In genomic region chr19:5730314-5731186, GRCm38 (mm10) we compare ENCODE assay signal across 8 mouse cellular contexts. TPM values are rescaled to one million over a fixed set of nuclear protein-coding genes. Genes with fewer than 3 reads are reported as not detected.
DNase-seq lines count a peak whose midpoint lies in the region; ATAC-seq and TF ChIP-seq lines count a peak whose summit lies in the region.

No protein-coding gene starts in this region.

- H3K27me3 ChIP-seq in megakaryocyte, embryonic 14.5 days (replicated peaks): peaks cover 15% of the 10 kb centered on the region
- H3K27me3 ChIP-seq in embryonic facial prominence, embryonic 10.5 days (replicated peaks; ENCODE audit: low read depth, poor library complexity, severe bottlenecking): peaks cover 16% of the 10 kb centered on the region
- peaks cover 15% of the 10 kb centered on the region for H3K27me3 ChIP-seq in hindbrain, embryonic 13.5 days
- H3K27me3 ChIP-seq in liver, postnatal 0 days (ENCODE audit: insufficient read depth, low read length): no peaks in the 10 kb centered on the region

- H3K4me2 ChIP-seq in hindbrain, embryonic 13.5 days: peak overlapping the region; percentile 99
- H3K4me2 ChIP-seq in liver, postnatal 0 days (ENCODE audit: low read depth, low read length): peak overlapping the region; percentile 95

- 75% methylated on average over 29 of the region's 29 CpGs for WGBS in embryonic facial prominence, embryonic 10.5 days
- WGBS in hindbrain, embryonic 13.5 days: 78% methylated on average over 29 of the region's 29 CpGs
- 75% methylated on average over 29 of the region's 29 CpGs for WGBS in liver, postnatal 0 days (ENCODE audit: insufficient replicate concordance)

- H3K9ac ChIP-seq in hindbrain, embryonic 13.5 days: peak overlapping the region; percentile 84
- peak overlapping the region; percentile 67 for H3K9ac ChIP-seq in liver, postnatal 0 days (replicated peaks)

- no peak for ATAC-seq in megakaryocyte, adult 5-6 weeks (ENCODE audit: poor library complexity, severe bottlenecking)
- ATAC-seq in hindbrain, embryonic 13.5 days (ENCODE audit: low FRiP score): no peak
- no peak for ATAC-seq in liver, postnatal 0 days
- no peak for ATAC-seq in monocyte, adult 5-6 weeks (replicated peaks; ENCODE audit: insufficient number of reproducible peaks, low FRiP score, low TSS enrichment, poor library complexity, severe bottlenecking)

- peaks cover 61% of the 10 kb centered on the region for H3K4me1 ChIP-seq in megakaryocyte, embryonic 14.5 days
- H3K4me1 ChIP-seq in embryonic facial prominence, embryonic 10.5 days: peaks cover 57% of the 10 kb centered on the region
- H3K4me1 ChIP-seq in hindbrain, embryonic 13.5 days (replicated peaks): peaks cover 54% of the 10 kb centered on the region
- H3K4me1 ChIP-seq in liver, postnatal 0 days (ENCODE audit: insufficient read depth): peaks cover 40% of the 10 kb centered on the region

- no peaks in the 10 kb centered on the region for H3K9me3 ChIP-seq in megakaryocyte, embryonic 14.5 days
- no peaks in the 10 kb centered on the region for H3K9me3 ChIP-seq in embryonic facial prominence, embryonic 10.5 days
- no peaks in the 10 kb centered on the region for H3K9me3 ChIP-seq in hindbrain, embryonic 13.5 days
- no peaks in the 10 kb centered on the region for H3K9me3 ChIP-seq in liver, postnatal 0 days (ENCODE audit: low read length)

- DNase-seq in embryonic facial prominence, embryonic 10.5 days (ENCODE audit: low spot score): no peak
- DNase-seq in liver, postnatal 0 days: no peak
- DNase-seq in ovary, postnatal 14 days (ENCODE audit: low spot score): no peak
- DNase-seq in layer of hippocampus, adult 11-12 months (ENCODE audit: low spot score): no peak

- TF ChIP-seq EP300 in liver, postnatal 0 days (IDR thresholded peaks at IDR 0.05; ENCODE audit: low read depth): no peak

- no peak for TF ChIP-seq CTCF in liver, postnatal 0 days (IDR thresholded peaks at IDR 0.05; ENCODE audit: low read depth)

- H3K36me3 ChIP-seq in megakaryocyte, embryonic 14.5 days (replicated peaks; ENCODE audit: low read length): peaks cover 10% of the 10 kb centered on the region
- H3K36me3 ChIP-seq in embryonic facial prominence, embryonic 10.5 days (replicated peaks): peaks cover 22% of the 10 kb centered on the region
- peaks cover 6% of the 10 kb centered on the region for H3K36me3 ChIP-seq in hindbrain, embryonic 13.5 days
- no peaks in the 10 kb centered on the region; the same call in 1 of the 2 replicates for H3K36me3 ChIP-seq in liver, postnatal 0 days (replicated peaks; ENCODE audit: insufficient read depth, low read length)

- peak overlapping the region; percentile 97 for H3K4me3 ChIP-seq in megakaryocyte, embryonic 14.5 days (replicated peaks)
- H3K4me3 ChIP-seq in embryonic facial prominence, embryonic 10.5 days: peak overlapping the region; percentile 97
- H3K4me3 ChIP-seq in hindbrain, embryonic 13.5 days: peak overlapping the region; percentile 96
- peak overlapping the region; percentile 62 for H3K4me3 ChIP-seq in liver, postnatal 0 days (ENCODE audit: low read depth, low read length)

- H3K27ac ChIP-seq in embryonic facial prominence, embryonic 10.5 days (replicated peaks): peak overlapping the region; percentile 79
- peak overlapping the region; percentile 98 for H3K27ac ChIP-seq in hindbrain, embryonic 13.5 days
- H3K27ac ChIP-seq in liver, postnatal 0 days (ENCODE audit: low read depth): no peak overlapping the region

RNA-seq across cellular contexts. Expression of gene Fam89b, which starts 1.1 kb away (rescaled TPM):
- polyA plus RNA-seq in megakaryocyte, embryonic 14.5 days (2012; ENCODE audit: insufficient read depth, low replicate concordance): 84.3 and 173 TPM in 2 replicates
- 95.7 and 114 TPM in 2 replicates for total RNA-seq in megakaryocyte, adult 5-6 weeks (2015)
- 65.5 and 78.8 TPM in 2 replicates for total RNA-seq in megakaryocyte, adult 5-6 weeks (2017)
- 147 and 151 TPM in 2 replicates for polyA plus RNA-seq in embryonic facial prominence, embryonic 10.5 days (2016; fragmentation: Nextera tagmentation; extraction: Ambion mirVana)
- polyA plus RNA-seq in hindbrain, embryonic 13.5 days (2015; fragmentation: Nextera tagmentation; extraction: Ambion mirVana): 184 and 187 TPM in 2 replicates
- polyA plus RNA-seq in liver, postnatal 0 days (2015; fragmentation: Nextera tagmentation; extraction: Ambion mirVana): 28.9 and 31.0 TPM in 2 replicates
- total RNA-seq in monocyte, adult 5-6 weeks (2017): 33.1 to 54.4 TPM (median 45.1 TPM) in 3 replicates

RNA-seq across cellular contexts. Expression of gene Ehbp1l1, which starts 4.4 kb away (rescaled TPM):
- 203 and 207 TPM in 2 replicates for polyA plus RNA-seq in megakaryocyte, embryonic 14.5 days (2012; ENCODE audit: insufficient read depth, low replicate concordance)
- total RNA-seq in megakaryocyte, adult 5-6 weeks (2015): 30.8 and 31.0 TPM in 2 replicates
- 118 and 119 TPM in 2 replicates for total RNA-seq in megakaryocyte, adult 5-6 weeks (2017)
- 7.9 and 8.0 TPM in 2 replicates for polyA plus RNA-seq in embryonic facial prominence, embryonic 10.5 days (2016; fragmentation: Nextera tagmentation; extraction: Ambion mirVana)
- 6.7 and 10.1 TPM in 2 replicates for polyA plus RNA-seq in hindbrain, embryonic 13.5 days (2015; fragmentation: Nextera tagmentation; extraction: Ambion mirVana)
- polyA plus RNA-seq in liver, postnatal 0 days (2015; fragmentation: Nextera tagmentation; extraction: Ambion mirVana): 38.5 and 42.5 TPM in 2 replicates
- total RNA-seq in monocyte, adult 5-6 weeks (2017): 141 to 192 TPM (median 174 TPM) in 3 replicates

RNA-seq across cellular contexts. Expression of gene Ltbp3, which starts 10.2 kb away (rescaled TPM):
- polyA plus RNA-seq in megakaryocyte, embryonic 14.5 days (2012; ENCODE audit: insufficient read depth, low replicate concordance): 1.3 and 7.9 TPM in 2 replicates
- 1.5 TPM in 1 of 2 replicates, not detected in the other for total RNA-seq in megakaryocyte, adult 5-6 weeks (2015)
- total RNA-seq in megakaryocyte, adult 5-6 weeks (2017): 0.18 and 2.8 TPM in 2 replicates
- 3.4 and 3.5 TPM in 2 replicates for polyA plus RNA-seq in embryonic facial prominence, embryonic 10.5 days (2016; fragmentation: Nextera tagmentation; extraction: Ambion mirVana)
- 10.6 and 11.2 TPM in 2 replicates for polyA plus RNA-seq in hindbrain, embryonic 13.5 days (2015; fragmentation: Nextera tagmentation; extraction: Ambion mirVana)
- 1.3 and 1.4 TPM in 2 replicates for polyA plus RNA-seq in liver, postnatal 0 days (2015; fragmentation: Nextera tagmentation; extraction: Ambion mirVana)
- 1.2 to 9.7 TPM (median 2.2 TPM) in 3 replicates for total RNA-seq in monocyte, adult 5-6 weeks (2017)

RNA-seq across cellular contexts. Expression of gene Kcnk7, which starts 26.4 kb away (rescaled TPM):
- polyA plus RNA-seq in megakaryocyte, embryonic 14.5 days (2012; ENCODE audit: insufficient read depth, low replicate concordance): not detected in 2 replicates
- total RNA-seq in megakaryocyte, adult 5-6 weeks (2015): not detected in 2 replicates
- total RNA-seq in megakaryocyte, adult 5-6 weeks (2017): not detected in 2 replicates
- polyA plus RNA-seq in embryonic facial prominence, embryonic 10.5 days (2016; fragmentation: Nextera tagmentation; extraction: Ambion mirVana): 0.19 and 0.23 TPM in 2 replicates
- 0.44 and 0.63 TPM in 2 replicates for polyA plus RNA-seq in hindbrain, embryonic 13.5 days (2015; fragmentation: Nextera tagmentation; extraction: Ambion mirVana)
- 0.17 and 0.18 TPM in 2 replicates for polyA plus RNA-seq in liver, postnatal 0 days (2015; fragmentation: Nextera tagmentation; extraction: Ambion mirVana)
- 1.3 TPM in 2 of 3 replicates, not detected in the other for total RNA-seq in monocyte, adult 5-6 weeks (2017)

RNA-seq across cellular contexts. Expression of gene Scyl1, which starts 40.7 kb away (rescaled TPM):
- polyA plus RNA-seq in megakaryocyte, embryonic 14.5 days (2012; ENCODE audit: insufficient read depth, low replicate concordance): 30.0 and 71.8 TPM in 2 replicates
- total RNA-seq in megakaryocyte, adult 5-6 weeks (2015): 20.2 and 21.8 TPM in 2 replicates
- 30.9 and 41.5 TPM in 2 replicates for total RNA-seq in megakaryocyte, adult 5-6 weeks (2017)
- 72.0 and 74.9 TPM in 2 replicates for polyA plus RNA-seq in embryonic facial prominence, embryonic 10.5 days (2016; fragmentation: Nextera tagmentation; extraction: Ambion mirVana)
- polyA plus RNA-seq in hindbrain, embryonic 13.5 days (2015; fragmentation: Nextera tagmentation; extraction: Ambion mirVana): 67.6 and 72.4 TPM in 2 replicates
- 16.9 and 17.0 TPM in 2 replicates for polyA plus RNA-seq in liver, postnatal 0 days (2015; fragmentation: Nextera tagmentation; extraction: Ambion mirVana)
- 37.3 to 55.9 TPM (median 44.9 TPM) in 3 replicates for total RNA-seq in monocyte, adult 5-6 weeks (2017)
